Mouse (Mus musculus): ENCODE measurements around the gene Gm8180.

- TF ChIP-seq MAX (IDR thresholded peaks at IDR 0.05) (no peak), CTCF (IDR thresholded peaks at IDR 0.05; ENCODE audit: control insufficient read depth, insufficient read depth, insufficient read length) (no peak)
Observed at GRCm38 (mm10) chr14:43796069-43796904, 11.7 kb upstream of the Gm8180 start.
